ENCODE assay signal across 8 mouse cellular contexts in the genomic region with DNA sequence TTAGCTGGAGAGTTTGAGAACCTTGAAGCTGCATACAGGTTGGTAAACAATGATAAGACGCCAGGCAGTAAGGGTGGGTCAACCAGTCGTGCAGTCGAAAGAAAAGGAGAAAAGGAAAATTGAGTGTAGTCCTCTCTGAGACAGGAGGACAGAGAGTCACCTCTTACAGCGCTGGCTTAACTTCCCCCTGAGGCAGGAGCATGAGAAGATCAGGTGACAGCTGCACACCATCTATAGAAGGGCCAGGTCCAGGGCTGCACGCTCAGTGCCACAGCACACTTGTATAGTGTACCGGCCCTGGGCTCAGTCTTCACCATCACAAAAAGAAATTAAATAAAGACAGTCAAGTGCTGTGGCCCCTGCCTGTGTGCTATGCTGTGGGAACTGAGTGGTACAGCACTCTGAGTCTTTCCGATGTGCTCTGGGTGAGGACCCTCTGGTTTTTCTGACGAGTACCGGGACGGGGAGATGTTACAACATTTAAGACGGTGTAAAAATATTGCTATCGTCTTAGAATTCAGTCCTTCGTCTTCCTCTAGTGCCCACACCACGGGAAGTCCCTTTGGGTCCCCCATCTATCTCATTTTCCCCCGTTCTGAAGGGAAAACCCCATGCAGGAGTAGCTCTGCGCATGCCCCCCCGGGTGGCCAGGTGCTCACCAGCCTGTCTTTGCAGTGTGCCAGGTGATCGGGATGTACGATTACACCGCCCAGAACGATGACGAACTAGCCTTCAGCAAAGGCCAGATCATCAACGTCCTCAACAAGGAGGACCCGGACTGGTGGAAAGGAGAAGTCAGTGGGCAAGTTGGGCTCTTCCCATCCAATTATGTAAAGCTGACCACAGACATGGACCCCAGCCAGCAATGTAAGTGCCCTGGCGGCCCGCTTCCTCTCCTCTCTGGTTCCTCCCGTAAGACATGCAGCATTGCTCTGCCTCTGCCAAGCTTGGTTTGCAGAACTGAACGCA.
A peak's percentile ranks its signal among the peaks of the same experiment; 100 is the strongest.
DNase-seq lines count a peak whose midpoint lies in the region; ATAC-seq and TF ChIP-seq lines count a peak whose summit lies in the region.

No protein-coding gene starts in this region.

- peaks cover 11% of the 10 kb centered on the region for H3K4me1 ChIP-seq in heart, adult 2 months (ENCODE audit: control insufficient read depth, insufficient read depth, low read length)
- H3K4me1 ChIP-seq in stomach, embryonic 14.5 days (ENCODE audit: control insufficient read depth, insufficient read depth, low read length): no peaks in the 10 kb centered on the region

- no peaks in the 10 kb centered on the region for H3K79me2 ChIP-seq in heart, adult 2 months (replicated peaks; ENCODE audit: control insufficient read depth, insufficient read depth, low read length)

- H3K27me3 ChIP-seq in heart, adult 2 months (ENCODE audit: control insufficient read depth, insufficient read depth, low read length): no peaks in the 10 kb centered on the region
- no peaks in the 10 kb centered on the region for H3K27me3 ChIP-seq in stomach, embryonic 14.5 days (ENCODE audit: control insufficient read depth, insufficient read depth, low read length)

- 0 out of 2 replicates have a peak, but pooled peaks have one; percentile 14 for ATAC-seq in stomach, embryonic 14.5 days (ENCODE audit: insufficient number of reproducible peaks, insufficient read depth, low FRiP score, low read depth)

- intact Hi-C loops in heart, adult 2 months (cut with DNase I): no loop called here

- no peak overlapping the region for H3K4me3 ChIP-seq in heart, adult 2 months
- H3K4me3 ChIP-seq in stomach, embryonic 14.5 days (ENCODE audit: low read depth, low read length): no peak overlapping the region

- no peak overlapping the region for H3K9ac ChIP-seq in heart, adult 2 months (ENCODE audit: low read depth, low read length)
- no peak overlapping the region for H3K9ac ChIP-seq in stomach, embryonic 14.5 days (replicated peaks; ENCODE audit: low read depth, low read length)

- no peak for TF ChIP-seq POLR2A in heart, adult 2 months (IDR thresholded peaks at IDR 0.05; ENCODE audit: insufficient read depth, low read depth, low read length)

- TF ChIP-seq CTCF in heart, adult 2 months (IDR thresholded peaks at IDR 0.05): no peak

- no peak for TF ChIP-seq EP300 in heart, adult 2 months (IDR thresholded peaks at IDR 0.05; ENCODE audit: insufficient read depth, low read depth, low read length)

- H3K27ac ChIP-seq in heart, adult 2 months: no peak overlapping the region
- no peak overlapping the region for H3K27ac ChIP-seq in stomach, embryonic 14.5 days (ENCODE audit: low read length)

- peak; percentile 35 for DNase-seq in adrenal gland, postnatal 14 days
- DNase-seq in adrenal gland, postnatal 10 days: no peak
- DNase-seq in ovary, postnatal 36 days (ENCODE audit: low spot score): peak; percentile 23
- no peak for DNase-seq in ovary, postnatal 14 days (ENCODE audit: low spot score)
- DNase-seq in heart, adult 2 months: peak; percentile 65 to 83
- peak; percentile 69 for DNase-seq in lung, postnatal 10 days
- no peak for DNase-seq in urinary bladder, postnatal 4 days (ENCODE audit: low spot score in 2 of 2)

- no peak overlapping the region for H3K4me2 ChIP-seq in stomach, embryonic 14.5 days (replicated peaks; ENCODE audit: low read depth, low read length)

- H3K36me3 ChIP-seq in heart, adult 2 months (ENCODE audit: control insufficient read depth, insufficient read depth, low read length): peaks cover 2% of the 10 kb centered on the region; the same call in 1 of the 2 replicates
- peaks cover 15% of the 10 kb centered on the region; the same call in 1 of the 2 replicates for H3K36me3 ChIP-seq in stomach, embryonic 14.5 days (ENCODE audit: control insufficient read depth, insufficient read depth, low read length)

- 79% methylated on average over 28 of the region's 28 CpGs for WGBS in heart, adult 2 months
- WGBS in stomach, embryonic 14.5 days: 87% methylated on average over 28 of the region's 28 CpGs

- H3K9me3 ChIP-seq in stomach, embryonic 14.5 days (ENCODE audit: control insufficient read depth, low read depth, low read length): no peaks in the 10 kb centered on the region

Comparison
In these comparisons a context has a peak if more than half of its experiments do, and no peak if none do; other contexts are left out.
1. DNase-seq: peak in adrenal gland, postnatal 14 days (single experiment), ovary, postnatal 36 days (single experiment), heart, adult 2 months (2 of 2) and lung, postnatal 10 days (single experiment); none in adrenal gland, postnatal 10 days (single experiment), ovary, postnatal 14 days (single experiment) and urinary bladder, postnatal 4 days (0 of 2).